Mouse (Mus musculus) ES-E14 (cell line): ENCODE results near the gene Hectd3.

Experiments
- CHD2 ChIP-seq: IDR thresholded peaks from 2 replicates; pipeline ENCODE4 v1.6.1; 2014; ENCODE audit warnings: mild to moderate bottlenecking, low read depth, low read length, inconsistent platforms
- MAFK ChIP-seq: IDR thresholded peaks from 2 replicates; pipeline ENCODE4 v1.6.1; 2014; ENCODE audit warnings: mild to moderate bottlenecking, low read depth, low read length, inconsistent platforms; ENCODE audit not compliant: insufficient read depth

GRCm38 (mm10) chr4:116976503-116976902 is 18.6 kb upstream of the Hectd3 start:
- TF ChIP-seq MAFK (no peak), CHD2 (no peak)
